Mouse (Mus musculus) spleen, postnatal 4 days (tissue): ENCODE results near the gene Hmx3.

Experiments
- DNase-seq, 2 experiments: peaks; one replicate each; pipeline ENCODE4 v3.0.0; 2022; ENCODE audit warnings: low spot score in 2 of 2

Gene Hmx3

GRCm38 (mm10) chr7:131556541-131557271 lies 14.0 kb downstream of the Hmx3 start:
- no peak for DNase-seq

GRCm38 (mm10) chr7:131557751-131558150 lies 15.1 kb downstream of the Hmx3 start:
- DNase-seq = no peak

- peak; percentile 87 to 90 for DNase-seq
These were observed 17.5 kb downstream of the Hmx3 start, which contains the start of gene Bub3 for GRCm38 (mm10) chr7:131559986-131560696. TSS of gene Bub3 (plus strand) at chr7:131560222.

GRCm38 (mm10) chr7:131560697-131561042 lies 18.0 kb downstream of the Hmx3 start:
- no peak for DNase-seq

- DNase-seq = no peak
These were observed 32.6 kb downstream of the Hmx3 start for GRCm38 (mm10) chr7:131575246-131575645.

- DNase-seq = no peak
These were observed 39.5 kb downstream of the Hmx3 start for GRCm38 (mm10) chr7:131582178-131582577.

GRCm38 (mm10) chr7:131585551-131585950 lies 42.9 kb downstream of the Hmx3 start:
- DNase-seq = no peak
